Mouse (Mus musculus) liver, adult (tissue): Measurements from ENCODE around the gene Esr2.

ENCODE experiments used
- GATA4 ChIP-seq: IDR thresholded peaks from 2 replicates; pipeline ENCODE4 v1.6.1; 2014; ENCODE audit warnings: mild to moderate bottlenecking, low read length; ENCODE audit not compliant: insufficient replicate concordance

Esr2 gene

DNA sequence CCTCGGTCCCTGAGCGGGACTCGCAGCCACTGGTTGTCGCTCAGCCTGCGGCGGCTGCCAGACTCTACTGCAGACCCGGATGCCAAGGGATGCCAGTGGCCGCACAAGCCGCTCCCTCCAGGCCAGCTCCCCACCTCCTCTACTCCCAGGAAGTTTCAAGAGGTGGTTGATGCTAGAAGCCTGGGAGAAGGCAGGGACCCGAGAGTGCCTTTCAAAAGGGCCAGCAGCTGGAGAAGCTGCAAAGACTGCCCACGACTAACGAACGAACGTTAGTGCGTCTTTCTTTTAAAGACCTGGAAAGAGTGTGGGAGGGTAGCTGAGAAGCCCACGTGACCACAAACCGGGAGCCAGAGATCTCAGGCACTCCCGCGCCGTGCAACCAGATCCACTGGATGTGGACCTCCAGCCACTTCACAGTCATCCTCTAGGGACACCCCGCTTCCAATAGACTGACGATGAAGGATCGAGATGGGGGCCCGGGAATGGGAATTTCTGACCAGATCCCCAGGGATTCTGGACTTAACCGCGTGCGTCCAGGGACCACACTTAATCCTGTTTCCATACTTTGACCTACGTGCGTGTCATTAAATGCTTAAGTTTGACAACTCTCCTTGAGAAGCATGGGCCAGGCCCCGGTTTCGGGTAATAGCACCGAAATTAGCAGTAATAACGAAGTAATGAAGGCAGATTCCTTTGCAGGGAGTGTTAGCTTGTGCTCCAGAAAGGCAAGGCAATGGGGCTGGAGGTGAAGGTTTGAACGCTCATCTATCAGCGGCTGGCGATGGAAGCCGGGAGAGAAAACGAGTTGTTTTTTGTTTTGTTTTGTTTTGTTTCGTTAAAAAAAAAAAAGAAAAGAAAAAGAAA is at the start of gene Esr2:
Gene Esr2, minus strand, starts transcription at position 260 of the 864 bp plus-strand sequence.
- no peak for TF ChIP-seq GATA4

DNA sequence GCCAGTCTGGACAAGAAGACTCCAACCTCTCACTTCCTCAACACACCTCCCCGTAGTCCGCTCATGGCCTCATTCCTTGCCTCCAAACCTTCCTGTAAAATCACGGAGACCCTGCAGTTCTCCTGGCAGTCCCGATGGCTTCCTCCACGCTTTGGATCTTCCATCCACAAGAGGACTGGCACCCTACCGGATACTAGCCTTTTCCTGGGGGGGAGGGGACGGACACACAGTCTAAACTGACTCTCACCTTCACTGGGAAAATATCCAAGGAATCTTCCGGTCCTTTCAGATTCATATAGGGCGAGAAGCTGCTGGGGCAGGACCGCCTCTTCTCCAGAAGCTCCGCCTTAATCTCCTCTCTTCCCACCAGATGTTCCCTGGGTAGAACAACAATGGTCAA is 39.7 kb upstream of the Esr2 start:
- TF ChIP-seq GATA4: no peak

DNA sequence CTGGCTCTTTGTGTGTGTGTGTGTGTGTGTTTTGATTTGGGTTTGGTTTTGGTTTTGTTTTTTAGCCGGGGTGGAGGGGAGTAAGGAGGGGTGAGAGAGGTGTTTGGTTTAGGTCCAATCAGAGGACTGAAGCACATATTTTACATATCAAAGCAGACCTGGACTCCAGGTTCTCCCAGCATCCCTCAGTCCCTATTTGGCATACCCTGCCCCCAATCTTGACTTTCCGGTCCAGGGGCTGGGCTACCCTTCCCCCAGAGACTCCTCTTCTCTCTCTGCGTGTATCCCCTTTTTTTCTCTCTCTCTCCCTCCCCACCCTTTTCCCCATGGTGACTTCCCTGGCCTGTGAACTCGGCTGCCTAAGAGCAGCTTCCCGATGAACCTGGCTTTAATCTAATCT is 38.1 kb upstream of the Esr2 start:
- TF ChIP-seq GATA4: no peak

DNA sequence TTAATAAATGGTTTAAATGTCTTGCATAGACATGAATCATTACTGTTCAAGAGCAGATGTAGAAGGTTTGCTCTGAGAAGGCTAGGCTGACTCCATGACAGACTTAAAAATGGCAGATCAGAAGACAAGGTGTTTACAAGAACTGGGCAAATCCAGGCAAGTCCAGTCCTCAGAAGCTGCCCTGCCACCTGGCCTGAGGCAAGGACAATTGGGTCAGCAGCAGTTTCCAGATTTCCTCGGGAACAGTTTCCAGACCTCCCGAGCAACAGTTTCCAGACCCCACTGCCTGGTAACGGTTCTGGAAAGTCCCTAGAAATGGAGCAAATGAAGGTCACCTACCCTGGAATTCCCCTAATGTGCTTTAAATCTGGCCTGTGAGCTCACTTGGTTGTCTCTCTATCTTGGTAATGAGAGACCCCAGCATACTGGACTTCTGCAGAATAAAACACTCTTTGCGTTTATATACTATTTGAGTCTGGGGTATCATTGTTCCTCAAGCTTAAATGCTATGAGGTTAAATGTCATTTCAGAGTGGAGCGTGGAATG is 32.4 kb upstream of the Esr2 start:
- TF ChIP-seq GATA4: no peak

DNA sequence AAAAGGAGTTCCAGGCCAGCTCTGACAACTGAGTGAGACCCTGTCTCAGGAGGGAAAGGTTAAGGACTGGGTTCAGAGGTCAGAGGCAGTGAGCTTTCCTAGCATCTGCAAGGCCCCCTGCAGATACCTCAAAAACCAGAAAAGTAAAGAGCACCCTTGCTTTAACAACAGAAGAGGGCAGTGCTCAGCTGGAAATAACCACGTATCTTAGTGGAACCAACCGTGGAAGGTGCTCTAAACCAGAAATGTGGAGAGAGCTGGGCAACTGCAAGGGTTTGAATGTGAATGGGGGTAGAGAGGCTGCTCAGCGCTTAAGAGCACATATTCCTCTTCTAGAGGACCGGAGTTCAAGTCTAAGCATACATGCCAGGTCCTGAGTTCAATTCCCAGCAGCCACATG is 23.3 kb upstream of the Esr2 start:
- TF ChIP-seq GATA4: no peak

DNA sequence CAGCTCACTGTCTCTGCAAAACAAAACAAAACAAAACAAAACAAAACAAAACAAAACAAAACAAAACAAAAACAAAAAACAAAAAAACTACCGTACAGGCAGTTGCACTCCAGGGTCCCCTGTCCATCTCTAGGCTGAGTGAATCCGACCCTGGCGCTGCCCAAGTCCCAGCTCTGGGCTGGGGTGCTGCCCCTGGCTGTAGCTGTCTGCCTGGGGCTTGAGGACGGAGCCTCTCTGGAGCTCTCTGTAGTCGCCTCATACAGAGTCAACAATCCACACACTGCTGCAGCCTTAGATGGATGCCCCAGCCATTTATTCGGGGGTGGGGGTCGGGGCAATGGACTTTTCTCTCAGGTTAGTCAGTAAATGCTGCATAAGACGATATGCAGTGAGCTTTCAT is 20.0 kb upstream of the Esr2 start:
- no peak for TF ChIP-seq GATA4

DNA sequence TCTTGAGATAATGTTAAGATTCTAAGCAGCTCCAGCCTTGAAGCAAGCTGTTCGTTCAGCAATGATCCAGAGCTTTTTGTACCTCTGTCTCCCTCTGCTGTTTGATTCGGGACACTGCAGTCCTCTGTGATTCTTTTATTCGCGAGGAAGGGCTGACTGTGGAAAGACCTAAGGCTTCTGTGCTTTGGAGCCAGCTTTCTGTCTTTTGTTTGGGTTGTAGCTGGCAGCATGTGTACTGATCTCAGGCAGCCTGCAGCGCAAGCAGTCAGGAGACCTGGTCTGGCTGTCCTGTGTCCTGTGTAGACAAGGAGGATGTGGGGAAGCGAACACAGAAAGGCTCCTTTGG is 19.6 kb upstream of the Esr2 start:
- no peak for TF ChIP-seq GATA4

DNA sequence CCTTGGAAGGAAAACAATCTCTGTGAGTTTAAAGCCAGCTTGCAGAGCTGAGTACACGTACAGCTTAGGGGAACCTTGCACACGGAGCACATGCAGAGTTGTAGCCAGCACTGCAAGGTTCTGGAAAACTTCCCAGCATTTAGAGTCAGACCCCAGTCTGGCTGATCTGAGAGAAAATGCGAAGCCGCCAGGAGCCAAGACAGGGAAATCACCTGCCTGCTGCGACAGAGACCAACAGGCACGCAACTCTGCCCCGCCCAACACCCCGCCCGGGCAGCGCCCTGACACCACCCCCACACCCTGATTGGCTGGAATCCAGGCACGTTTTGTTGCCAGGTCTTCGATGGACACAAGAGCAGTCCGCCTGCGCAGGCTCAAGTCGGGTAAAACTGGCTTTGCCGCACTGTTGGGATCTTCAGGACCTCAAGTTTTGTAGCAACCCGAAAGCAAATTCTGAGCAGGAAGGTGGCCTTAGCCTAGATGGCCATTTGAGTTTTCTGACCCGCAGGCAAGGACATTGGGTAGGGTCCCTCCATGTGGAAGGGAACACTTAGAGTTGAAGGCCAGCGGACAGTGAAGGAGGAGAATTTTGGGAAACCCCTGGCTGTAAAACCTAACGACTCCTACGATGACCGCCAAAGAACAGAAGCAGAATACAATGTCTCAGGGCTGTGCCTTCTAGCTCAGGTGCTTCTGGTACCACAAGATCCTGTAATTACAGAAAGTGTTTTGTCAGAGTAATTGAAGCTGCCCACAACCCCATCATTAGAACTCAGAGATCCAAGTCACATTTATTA is 19.1 kb upstream of the Esr2 start:
- TF ChIP-seq GATA4: no peak

DNA sequence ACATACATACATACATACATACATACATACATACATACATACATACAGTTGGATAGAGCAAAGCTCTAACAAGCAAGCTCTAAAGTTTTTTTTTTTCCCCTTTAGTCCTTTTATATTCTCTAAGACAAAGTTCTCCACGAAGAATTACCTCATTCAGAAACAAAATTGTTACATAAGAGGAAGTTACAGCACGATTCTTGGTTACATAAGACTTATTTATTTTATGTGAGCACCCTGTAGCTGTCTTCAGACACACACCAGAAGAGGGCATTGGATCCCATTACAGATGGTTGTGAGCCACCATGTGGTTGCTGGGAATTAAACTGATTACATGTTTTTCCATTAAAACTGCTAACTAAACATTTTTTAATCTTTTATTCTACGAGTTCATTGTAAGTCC is 17.5 kb upstream of the Esr2 start:
- TF ChIP-seq GATA4: no peak

DNA sequence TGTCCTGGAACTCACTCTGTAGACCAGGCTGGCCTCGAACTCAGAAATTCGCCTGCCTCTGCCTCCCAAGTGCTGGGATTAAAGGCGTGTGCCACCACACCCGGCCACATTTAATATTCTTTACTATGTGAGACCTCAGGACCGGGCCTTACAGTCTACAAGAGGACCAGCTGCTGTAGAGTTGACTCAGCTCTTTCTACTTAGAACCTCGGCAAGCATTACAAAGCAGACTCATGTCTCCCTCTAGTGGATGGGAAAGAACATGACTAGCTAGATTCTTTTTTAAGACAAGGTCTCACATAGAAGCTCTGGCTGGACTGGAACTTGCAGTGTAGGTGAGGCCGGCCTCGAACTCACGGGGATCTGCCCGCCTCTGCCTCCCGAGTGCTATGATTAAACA is 13.9 kb upstream of the Esr2 start:
- no peak for TF ChIP-seq GATA4

DNA sequence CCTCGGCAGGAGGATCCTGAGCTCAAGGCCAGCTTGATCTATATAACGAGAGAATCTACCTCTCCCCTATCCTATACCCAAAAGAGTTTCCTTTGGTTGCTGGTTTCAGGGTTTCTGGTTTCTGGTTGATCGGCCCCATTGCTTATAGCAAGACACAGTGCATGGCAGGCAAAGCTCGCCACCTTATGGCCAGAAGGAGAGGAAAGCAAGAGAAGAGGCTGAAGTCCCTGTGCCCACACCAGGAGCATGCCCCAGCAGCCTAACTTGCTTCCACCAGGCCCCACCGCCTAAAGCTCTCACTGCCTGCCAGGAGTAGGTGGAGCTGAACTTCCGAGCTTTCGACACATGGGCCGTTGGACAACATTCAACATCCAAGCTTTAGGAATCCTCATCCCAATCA is 10.8 kb upstream of the Esr2 start:
- no peak for TF ChIP-seq GATA4

DNA sequence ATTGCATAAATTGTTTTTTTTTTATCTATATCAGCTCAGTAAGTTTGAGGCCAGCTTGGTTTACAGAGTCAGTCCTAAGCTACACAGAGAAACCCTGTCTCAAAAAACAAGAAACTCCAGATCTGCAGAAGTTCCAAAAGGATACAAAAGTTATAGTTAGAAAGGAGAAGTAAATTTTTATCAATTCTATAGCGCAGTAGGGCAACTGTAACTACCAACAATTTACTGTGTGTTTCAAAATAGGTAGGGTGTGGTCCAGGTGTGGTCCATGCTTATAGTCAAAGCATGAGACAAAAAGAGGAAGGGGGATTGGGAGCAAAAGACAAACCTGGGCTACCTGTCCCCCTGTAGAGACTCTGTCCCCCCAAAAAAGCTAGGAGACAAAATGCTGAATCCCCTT is 9.4 kb upstream of the Esr2 start:
- TF ChIP-seq GATA4: no peak

DNA sequence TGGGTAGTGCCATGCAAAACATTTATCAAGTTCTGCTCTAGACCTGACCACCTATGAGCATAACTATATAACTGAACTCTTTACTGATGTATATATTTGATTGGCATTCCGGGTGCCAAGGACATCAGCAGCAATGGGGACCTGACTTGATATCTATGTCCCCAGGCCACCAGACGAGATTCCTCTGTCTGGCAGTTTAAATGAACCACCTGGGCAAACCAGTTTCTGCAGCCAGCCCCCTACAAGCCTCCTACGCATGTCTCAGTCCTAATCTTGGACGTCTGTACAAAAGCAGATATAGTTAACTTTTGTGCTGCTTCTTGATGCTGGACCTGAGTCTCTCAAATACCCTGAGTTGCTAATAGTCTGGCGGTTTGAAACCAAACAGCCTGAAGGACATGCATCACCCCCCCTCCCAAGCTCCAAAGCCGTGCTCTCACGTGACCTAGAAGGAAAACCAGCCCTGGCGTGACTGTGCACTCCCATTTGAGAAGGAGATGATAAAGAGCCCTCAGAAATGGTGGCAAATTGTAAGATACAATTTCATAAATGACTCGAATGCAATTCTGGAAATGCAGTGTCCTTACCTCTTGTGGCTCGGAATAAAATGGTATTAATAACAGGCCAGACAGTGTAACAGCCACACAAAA is 8.2 kb upstream of the Esr2 start:
- no peak for TF ChIP-seq GATA4

DNA sequence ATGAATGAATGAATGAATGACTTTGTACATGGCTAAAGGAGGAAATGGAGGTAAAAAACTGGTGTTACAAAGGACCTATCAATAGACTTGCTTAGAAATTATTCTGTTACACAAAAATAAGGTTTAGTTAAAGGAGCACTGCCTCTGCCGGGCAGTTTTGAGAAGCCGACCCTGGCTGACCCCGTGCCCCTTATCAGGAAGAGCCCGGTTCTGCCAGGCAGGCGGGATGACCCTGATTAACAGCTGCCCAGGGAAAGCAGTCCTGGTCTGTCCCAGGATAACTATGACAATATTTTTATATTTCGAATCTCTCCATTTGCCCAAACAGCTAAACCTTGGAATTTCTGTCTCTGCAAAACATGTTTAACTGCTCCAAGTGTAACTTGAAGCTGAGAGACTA is 7.2 kb upstream of the Esr2 start:
- no peak for TF ChIP-seq GATA4

DNA sequence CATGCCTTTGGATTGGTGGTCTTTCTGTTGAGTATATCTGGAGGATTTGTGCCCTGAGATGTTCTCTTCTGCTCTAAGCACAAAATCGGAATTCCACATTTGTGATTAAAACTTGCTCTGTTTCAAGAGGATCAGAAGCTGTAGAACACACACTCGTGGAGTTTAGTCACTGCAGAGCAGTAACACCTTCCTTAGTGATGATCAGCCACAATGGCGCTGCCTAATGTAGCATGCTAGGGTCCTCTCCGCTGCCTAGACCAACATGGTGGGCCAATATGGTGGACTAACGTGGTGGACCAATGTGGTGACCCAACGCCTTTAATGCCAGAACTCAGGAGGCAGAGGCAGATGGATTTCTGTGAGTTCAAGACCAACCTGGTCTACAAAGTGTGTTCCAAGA is 5.8 kb upstream of the Esr2 start:
- no peak for TF ChIP-seq GATA4

DNA sequence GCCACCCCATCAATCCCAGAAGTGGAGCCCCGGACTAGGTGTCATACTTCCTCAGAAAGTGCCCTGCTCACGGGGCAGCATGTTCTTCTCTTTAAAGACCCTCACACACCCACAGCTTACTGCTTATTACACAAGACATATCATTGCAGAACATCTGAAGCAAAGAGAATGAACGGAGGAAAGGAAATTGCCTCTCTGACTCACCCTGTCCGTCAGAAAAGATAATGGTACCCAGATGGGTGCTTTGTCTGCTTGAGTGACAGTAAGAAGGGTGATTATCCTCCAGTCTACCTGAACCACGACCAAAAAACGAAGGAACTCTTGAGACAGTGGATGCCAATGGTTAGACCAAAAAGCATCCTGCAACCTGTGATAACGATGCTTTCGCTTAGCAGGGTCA is 4.4 kb upstream of the Esr2 start:
- no peak for TF ChIP-seq GATA4
